Mouse (Mus musculus) lung, adult 2 months (tissue): Measurements from ENCODE around the gene Ebf3. TPM values are rescaled to one million over a fixed set of nuclear protein-coding genes. Genes with fewer than 3 reads are reported as not detected.

Experiments used
- DNase-seq: peaks from one replicate; pipeline ENCODE4 v3.0.0; 2022
- H3K4me1 ChIP-seq: fragments of 200-500 bp; 2 replicates; pipeline ENCODE4 v1.6.1; 2011; ENCODE audit warnings: low read length; ENCODE audit not compliant: control insufficient read depth, insufficient read depth
- H3K4me3 ChIP-seq: fragments of 200-500 bp; replicated peaks from 2 replicates; pipeline ENCODE3; 2011; ENCODE audit warnings: low read depth, mild to moderate bottlenecking, control low read depth, low read length; ENCODE audit errors: extremely low read depth
- CTCF ChIP-seq: fragments of 200-500 bp; IDR thresholded peaks from 2 replicates; pipeline ENCODE4 v1.5.1; 2011; ENCODE audit warnings: mild to moderate bottlenecking, low read length, control low read depth; ENCODE audit not compliant: insufficient read depth
- POLR2A ChIP-seq: fragments of 200-500 bp; IDR thresholded peaks from 2 replicates; pipeline ENCODE4 v1.6.1; 2011; ENCODE audit warnings: low read depth, mild to moderate bottlenecking, control low read depth, low read length, borderline replicate concordance; ENCODE audit errors: extremely low read depth
- WGBS: fragments of 180-500 bp; shearing (Covaris S2); methylation state at CpG from one replicate; pipeline ENCODE4 v1.1.7; 2018; 5-methylcytosine and 5-hydroxymethylcytosine counted together
- polyA plus RNA-seq: library from polyadenylated mRNA; depleted of rRNA; stranded (reverse); fragments of >200 nt; gene quantifications from 2 replicates; pipeline ENCODE4 v1.2.3, GENCODE M21; 2012

Gene Ebf3
- polyA plus RNA-seq, 1 experiment: 0.83 TPM

DNA sequence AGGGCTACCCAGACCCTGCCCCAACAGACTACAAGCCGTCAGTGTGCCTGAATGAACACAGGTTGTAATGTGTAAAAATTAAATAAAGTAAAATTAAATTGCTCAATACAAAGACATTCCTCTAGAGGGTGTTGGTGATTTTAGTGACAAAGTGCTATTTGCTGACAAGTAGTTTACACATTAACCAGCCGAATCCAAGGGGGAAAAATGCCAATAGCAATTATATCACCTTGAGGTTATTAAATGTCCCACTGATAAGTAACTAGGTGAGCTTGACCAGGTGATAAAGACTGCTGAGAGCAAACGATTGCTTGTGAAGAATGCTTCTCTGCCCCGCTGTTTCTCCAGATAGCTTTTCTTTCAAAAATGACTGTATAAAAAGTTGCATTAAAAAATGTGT lies 102.9 kb downstream of the Ebf3 start:
- Histone ChIP-seq H3K4me3 (no peak overlapping the region), H3K4me1 (no peaks in the 10 kb centered on the region)
- DNase-seq: no peak
- TF ChIP-seq POLR2A: no peak
- no peak for TF ChIP-seq CTCF
- 31% methylated on average over 4 of the region's 4 CpGs for WGBS

DNA sequence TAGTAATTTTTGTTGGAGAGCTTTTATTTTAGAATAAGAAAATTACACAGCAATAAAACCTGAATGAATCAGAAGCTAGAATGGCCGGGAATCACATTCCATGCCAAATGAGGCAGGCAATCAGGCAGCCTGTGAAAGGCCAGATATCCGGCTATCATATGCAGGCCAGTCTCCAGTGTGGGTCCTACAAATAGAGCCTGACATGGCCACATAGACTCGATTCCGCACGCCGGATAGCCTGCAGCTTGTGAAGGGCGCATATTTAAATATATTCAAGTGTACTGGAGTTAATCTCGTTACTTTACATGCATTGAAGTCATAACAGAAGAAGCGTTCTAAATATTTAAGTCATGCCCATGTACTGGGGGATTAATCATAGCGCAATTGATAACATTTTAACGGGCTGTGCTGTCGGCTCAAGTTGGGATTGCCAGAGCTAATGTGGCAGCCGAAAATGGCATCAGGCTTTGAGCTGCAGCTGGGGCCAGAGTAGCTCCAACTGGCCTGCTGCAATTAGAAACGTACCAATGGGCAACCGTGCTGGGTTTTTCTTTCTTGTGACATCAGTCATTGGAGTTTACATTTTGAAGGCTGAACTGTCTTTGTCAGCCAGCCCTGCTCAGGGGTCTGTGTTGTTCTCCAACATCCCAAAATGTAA lies 104.4 kb downstream of the Ebf3 start:
- Histone ChIP-seq H3K4me3 (no peak overlapping the region), H3K4me1 (no peaks in the 10 kb centered on the region)
- TF ChIP-seq POLR2A (no peak), CTCF (no peak)
- 83% methylated on average over 15 of the region's 15 CpGs for WGBS
- no peak for DNase-seq

DNA sequence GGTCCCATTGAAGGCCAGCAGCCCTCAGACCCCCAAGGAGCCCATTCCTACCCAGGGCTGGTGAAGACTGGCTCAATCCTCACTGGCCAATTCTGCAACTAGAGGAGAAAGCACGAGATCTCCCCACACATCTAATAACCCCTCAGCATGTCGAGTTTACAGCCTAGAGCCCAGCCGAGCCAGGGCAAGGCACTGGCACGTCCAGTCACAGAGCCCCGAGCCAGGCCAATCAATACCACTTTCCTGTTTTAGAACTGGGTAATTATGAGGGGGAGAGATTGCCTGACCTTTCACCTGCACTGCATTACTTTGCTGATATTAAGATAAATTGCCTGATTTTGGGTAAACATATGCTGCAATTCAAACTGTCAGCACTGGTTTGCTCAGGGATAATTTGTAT lies 105.7 kb downstream of the Ebf3 start:
- WGBS: 50% methylated on average over 5 of the region's 5 CpGs
- no peak for TF ChIP-seq CTCF
- TF ChIP-seq POLR2A: no peak
- no peaks in the 10 kb centered on the region for H3K4me1 ChIP-seq
- no peak overlapping the region for H3K4me3 ChIP-seq
- no peak for DNase-seq

GRCm38 (mm10) chr7:137206770-137207285 lies 107.4 kb downstream of the Ebf3 start:
- 77% methylated on average over 21 of the region's 21 CpGs for WGBS
- no peak for DNase-seq
- TF ChIP-seq CTCF (no peak), POLR2A (no peak)

DNA sequence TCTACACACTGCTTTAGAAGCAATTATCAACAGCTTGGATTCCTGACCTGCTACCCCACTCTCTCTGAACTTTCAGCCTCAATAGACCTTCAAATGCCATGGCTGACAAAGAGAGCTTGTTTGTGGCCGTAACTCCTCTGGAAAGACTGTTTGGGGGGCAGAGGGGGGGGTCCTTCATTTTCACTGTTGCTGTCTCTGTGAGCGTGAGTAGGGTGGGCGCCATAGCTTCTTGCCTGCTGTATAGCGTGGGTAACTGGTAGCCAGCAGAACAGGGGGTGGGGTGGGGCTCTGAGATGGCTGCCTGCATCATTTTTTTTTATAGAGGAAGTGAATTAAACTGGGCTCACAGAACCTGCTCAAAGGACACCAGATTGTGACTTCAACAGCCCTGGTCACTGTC lies 114.7 kb downstream of the Ebf3 start:
- no peaks in the 10 kb centered on the region for H3K4me1 ChIP-seq
- WGBS: 87% methylated on average over 4 of the region's 4 CpGs
- no peak overlapping the region for H3K4me3 ChIP-seq
- DNase-seq: no peak
- TF ChIP-seq CTCF: no peak
- no peak for TF ChIP-seq POLR2A

More at GRCm38 (mm10) chr7:137206770-137207285, 107.4 kb downstream of the Ebf3 start:
- Histone ChIP-seq H3K4me3 (no peak overlapping the region), H3K4me1 (no peaks in the 10 kb centered on the region)

DNA sequence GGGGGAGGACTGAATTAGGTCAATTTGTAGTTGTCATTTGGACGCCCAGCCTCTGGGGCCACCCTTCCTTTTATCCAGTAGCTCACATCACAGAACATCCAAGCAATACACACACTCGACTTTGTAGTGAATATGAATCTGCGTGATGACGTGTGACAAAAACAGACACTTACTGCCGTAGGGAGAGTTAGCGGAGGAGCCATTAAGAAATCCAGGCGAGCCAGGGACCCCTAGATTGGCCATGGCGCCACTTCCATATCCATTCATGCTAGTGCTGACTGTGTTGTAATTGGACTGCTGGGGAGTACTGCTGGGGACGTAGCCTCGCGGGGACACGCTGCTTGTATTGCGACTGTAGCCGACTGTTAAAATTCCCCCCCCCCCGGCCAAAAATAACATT lies 115.3 kb downstream of the Ebf3 start:
- Histone ChIP-seq H3K4me1 (no peaks in the 10 kb centered on the region), H3K4me3 (no peak overlapping the region)
- TF ChIP-seq POLR2A (no peak), CTCF (no peak)
- DNase-seq: no peak
- 87% methylated on average over 15 of the region's 15 CpGs for WGBS

- Histone ChIP-seq H3K4me3 (no peak overlapping the region), H3K4me1 (no peaks in the 10 kb centered on the region)
- DNase-seq: no peak
- WGBS: 59% methylated on average over 23 of the region's 23 CpGs
- TF ChIP-seq POLR2A: no peak
- TF ChIP-seq CTCF: no peak
Observed at GRCm38 (mm10) chr7:137197118-137198030, 116.9 kb downstream of the Ebf3 start.

GRCm38 (mm10) chr7:137196536-137196935 lies 117.7 kb downstream of the Ebf3 start:
- TF ChIP-seq POLR2A (no peak), CTCF (no peak)
- Histone ChIP-seq H3K4me1 (no peaks in the 10 kb centered on the region), H3K4me3 (no peak overlapping the region)
- WGBS: 80% methylated on average over 6 of the region's 6 CpGs
- no peak for DNase-seq

DNA sequence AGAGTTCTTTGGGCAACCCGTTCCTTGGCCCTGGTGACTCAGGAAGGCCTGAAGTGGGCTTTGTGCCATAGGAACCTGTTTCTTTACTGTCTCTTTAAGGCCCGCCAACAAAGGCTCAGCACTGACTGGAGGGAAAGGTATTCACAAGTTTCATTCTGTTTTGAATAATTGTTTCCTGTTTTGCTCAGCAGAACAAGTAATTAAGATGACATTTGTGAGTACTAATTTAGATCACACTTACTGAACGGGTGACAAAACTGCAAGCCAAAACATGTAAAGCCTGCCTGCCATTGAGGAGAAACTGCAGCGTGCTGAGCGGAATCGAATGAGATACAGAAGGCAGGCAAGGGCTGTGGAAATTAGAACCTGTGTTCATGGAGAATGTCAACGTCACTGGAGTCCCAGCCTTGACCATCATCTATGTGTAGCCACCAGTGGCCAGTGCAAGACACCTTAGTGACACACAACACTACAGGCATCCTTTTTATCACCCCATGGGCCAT lies 121.4 kb downstream of the Ebf3 start:
- no peak for DNase-seq
- no peak for TF ChIP-seq POLR2A
- TF ChIP-seq CTCF: no peak
- H3K4me1 ChIP-seq: no peaks in the 10 kb centered on the region
- H3K4me3 ChIP-seq: no peak overlapping the region
- WGBS: 73% methylated on average over 7 of the region's 7 CpGs
